Mouse (Mus musculus): Measurements from ENCODE around the gene Gm36028.

The Gm36028 gene

DNA sequence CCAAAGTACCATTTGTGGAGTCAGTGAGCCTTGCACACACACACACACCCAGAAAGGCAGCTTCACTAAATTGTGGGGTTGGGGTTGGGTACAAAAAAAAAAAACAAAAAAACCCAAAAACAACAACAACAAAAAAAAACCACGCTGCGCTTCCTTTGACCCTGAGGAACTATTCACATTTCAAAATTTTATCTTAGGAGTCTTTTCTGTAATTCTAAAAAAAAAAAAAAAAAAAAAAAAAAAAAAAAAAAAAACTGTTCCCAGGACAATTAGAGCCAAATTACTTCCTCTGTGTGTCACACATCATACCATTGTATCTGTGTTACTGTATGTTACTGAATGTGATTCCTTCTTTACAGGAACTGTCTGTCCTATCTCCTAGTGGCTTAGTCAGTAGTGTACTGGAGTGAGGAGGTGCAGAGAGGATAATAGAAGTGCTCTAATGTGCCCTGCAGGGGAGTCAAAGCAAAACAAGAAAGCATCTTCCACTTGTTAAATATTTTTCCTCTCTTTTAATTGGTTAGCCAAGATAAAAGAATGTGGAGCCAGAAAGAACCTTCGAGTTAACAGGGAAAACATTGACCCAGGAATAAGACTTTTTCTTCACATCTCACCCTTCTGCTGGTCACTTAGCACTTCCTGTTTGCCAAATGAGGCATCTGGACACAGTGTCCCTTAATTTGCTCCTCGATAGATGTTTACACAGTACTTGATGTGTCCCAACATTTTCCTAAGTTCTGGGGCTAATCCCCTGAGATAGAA is 8.7 kb upstream of the Gm36028 start:
- no peak; the same call in 1 of the 2 replicates for TF ChIP-seq GATA4 (IDR thresholded peaks at IDR 0.05; ENCODE audit: insufficient replicate concordance, low read length)

DNA sequence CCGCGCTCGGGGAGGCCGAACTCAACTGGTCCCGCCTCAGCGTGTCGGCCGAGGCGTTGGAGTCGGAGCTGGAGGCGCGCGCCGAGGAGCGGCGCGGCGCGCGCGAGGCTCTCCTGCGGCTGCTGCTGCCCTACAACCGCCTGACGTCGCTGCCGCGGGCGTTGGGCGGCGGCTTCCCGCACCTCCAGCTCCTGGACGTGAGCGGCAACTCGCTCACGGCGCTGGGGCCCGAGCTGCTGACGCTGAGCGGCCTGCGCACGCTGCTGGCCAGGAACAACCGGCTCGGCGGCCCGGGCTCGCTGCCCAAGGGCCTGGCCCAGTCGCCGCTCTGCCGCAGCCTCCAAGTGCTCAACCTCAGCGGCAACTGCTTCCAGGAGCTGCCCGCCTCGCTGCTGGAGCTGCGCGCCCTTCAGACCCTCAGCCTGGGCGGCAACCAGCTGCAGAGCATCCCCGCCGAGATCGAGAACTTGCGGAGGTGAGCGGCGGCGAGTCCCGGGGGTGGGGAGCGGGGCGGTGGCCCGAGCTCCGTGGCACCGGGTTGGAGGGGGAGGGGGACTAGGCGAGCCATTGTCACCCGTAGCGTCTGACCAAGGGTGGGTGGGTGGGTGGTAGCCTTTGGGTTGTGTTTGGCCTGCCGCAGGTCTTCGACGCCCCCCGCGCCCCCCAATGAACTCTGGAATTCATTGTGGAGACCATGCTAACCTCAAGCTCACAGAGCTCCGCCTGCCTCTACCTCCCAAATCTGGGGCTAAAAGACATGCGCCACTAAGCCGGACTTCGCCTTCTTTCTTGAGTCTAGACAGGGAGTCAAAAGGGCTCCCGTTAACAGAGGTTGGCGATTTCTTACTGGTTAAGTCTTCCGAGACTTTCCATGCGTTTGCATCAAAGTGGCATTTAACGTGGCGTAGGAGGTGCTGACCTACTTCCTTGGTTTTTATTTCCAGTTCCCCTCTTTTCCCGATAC is 7.8 kb upstream of the Gm36028 start:
- TF ChIP-seq GATA4 (IDR thresholded peaks at IDR 0.05; ENCODE audit: insufficient replicate concordance, low read length): no peak

DNA sequence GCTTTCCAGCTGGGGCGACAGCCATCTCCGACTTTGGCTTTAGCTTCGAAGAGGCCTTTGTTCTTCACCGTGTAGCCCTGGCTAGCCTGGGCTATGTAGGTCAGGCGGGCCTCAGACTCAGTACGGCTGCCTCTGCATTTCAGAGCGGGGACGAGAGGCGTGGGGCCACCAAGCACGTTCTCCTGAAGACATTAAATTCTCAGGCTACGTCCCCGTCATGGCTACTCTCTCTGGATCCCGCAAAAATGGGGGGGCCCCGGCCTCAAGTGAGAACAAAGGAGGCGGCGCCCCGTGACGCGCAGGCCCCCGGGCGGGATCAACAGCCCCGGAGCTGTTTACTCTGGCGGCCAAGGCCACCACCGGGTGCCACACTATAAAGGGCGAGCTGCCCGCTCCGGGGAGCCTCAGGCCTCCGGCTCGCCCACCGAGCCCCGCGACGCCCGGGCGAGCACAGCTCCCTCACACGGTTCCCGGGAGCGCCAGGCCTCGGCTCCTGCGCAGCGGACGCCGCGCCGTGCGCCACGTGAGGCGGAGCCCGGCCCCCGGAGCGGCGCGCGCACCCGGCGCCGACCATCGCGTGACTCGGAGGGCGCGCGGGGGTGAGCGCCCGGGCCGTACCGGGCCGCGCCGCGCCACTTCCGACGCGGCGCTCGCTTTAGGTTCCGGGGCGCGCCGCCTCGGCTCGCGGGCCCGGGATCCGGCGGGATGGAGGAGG is 7.0 kb upstream of the Gm36028 start, which contains the start of gene Lrrc58:
Gene Lrrc58, plus strand, starts transcription at position 599 of the 715 bp plus-strand sequence.
- TF ChIP-seq GATA4 (IDR thresholded peaks at IDR 0.05; ENCODE audit: insufficient replicate concordance, low read length): no peak

DNA sequence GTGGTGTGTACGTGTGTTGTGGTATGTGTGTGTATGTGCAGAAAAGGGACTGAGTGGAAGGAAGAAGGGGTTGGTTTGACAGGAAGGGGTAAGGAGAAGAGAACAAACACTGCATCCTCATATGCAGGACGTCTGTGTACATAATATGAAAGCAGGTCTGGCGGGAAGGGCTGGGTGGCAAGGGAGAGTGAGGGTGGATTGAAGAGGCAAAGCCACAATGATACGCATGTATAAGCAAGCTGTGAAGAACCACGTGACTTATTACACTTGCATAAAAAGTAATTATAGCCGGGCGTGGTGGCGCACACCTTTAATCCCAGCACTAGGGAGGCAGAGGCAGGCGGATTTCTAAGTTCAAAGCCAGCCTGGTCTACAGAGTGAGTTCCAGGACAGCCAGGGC is 4.9 kb upstream of the Gm36028 start:
- no peak for TF ChIP-seq GATA4 (IDR thresholded peaks at IDR 0.05; ENCODE audit: insufficient replicate concordance, low read length)

DNA sequence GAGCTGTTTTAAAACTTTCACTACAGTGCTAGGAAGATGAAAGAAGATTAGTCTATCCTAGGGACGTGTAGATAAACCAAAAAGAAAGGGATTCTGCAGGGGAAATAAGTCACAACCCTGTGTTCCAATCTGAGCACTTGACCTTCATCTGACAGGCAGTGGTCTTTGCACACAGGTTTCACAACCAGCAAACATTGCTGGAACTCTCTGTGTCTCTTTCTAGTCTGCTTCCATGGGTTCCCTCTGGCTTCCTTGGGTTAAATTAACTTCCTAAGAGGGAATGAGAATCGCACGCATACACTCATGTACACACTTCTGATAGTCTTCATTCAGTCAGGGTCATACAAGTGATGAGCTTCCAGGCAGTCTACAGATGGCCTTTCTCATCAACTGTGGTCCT is 2.9 kb upstream of the Gm36028 start:
- no peak for TF ChIP-seq GATA4 (IDR thresholded peaks at IDR 0.05; ENCODE audit: insufficient replicate concordance, low read length)

DNA sequence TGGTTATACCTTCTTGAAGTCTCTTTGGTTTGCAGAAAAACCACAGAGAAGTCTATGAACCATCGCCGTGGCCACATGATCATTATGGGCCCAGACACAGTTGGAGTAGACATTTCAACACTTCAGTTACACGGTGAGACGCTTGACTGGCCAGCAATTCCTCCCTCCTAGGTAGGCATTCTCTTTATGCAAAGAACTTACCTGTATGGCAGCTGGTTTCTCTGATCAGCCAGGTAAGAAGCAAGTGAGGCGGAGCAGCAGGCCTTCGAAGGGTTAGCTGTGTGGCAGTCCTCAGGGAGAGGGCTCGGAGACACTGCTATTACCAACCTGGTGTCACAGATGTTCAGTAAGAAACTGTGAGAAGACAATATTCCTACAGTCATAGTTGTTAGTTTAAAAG is 733 bp downstream of the Gm36028 start:
- no peak for TF ChIP-seq GATA4 (IDR thresholded peaks at IDR 0.05; ENCODE audit: insufficient replicate concordance, low read length)

DNA sequence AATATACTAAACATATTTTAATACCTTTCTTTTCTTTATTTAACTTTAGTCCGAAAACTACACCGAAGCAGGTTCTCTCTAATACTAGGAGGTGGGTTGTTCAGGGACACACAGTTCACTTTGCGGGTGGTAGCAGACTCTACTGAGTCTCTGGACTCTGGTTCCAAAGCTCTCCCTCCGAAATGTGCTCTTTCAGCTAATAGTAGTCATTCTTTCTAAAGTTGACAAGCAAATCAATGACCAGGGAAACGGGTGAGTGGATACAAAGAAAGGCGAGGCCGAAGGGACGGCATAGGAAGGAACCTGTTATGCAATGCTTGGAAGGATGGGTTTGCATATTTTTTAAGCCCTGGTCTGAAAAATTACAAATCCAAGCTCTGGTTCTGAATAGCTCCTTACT is 3.5 kb downstream of the Gm36028 start:
- no peak for TF ChIP-seq GATA4 (IDR thresholded peaks at IDR 0.05; ENCODE audit: insufficient replicate concordance, low read length)

DNA sequence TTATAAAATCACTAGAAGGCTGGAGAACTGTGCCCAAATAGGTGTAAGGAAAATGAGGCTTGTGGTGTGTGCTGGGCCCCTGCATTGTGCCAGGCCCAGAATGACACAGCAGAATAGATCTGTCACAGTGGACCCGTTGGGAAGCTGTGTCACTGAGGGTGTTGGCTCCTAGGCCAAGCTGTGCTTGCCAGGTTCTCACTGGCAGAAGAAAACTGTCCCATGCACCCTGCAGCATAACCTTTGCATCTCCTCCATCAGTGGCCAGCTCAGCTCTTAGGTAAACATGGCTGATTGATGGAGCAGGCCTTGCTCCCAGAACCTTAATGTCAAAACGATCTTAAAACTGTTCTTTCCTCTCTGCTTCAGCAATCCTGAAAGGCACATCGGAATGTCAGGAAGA is 4.6 kb downstream of the Gm36028 start:
- TF ChIP-seq GATA4 (IDR thresholded peaks at IDR 0.05; ENCODE audit: insufficient replicate concordance, low read length): no peak

DNA sequence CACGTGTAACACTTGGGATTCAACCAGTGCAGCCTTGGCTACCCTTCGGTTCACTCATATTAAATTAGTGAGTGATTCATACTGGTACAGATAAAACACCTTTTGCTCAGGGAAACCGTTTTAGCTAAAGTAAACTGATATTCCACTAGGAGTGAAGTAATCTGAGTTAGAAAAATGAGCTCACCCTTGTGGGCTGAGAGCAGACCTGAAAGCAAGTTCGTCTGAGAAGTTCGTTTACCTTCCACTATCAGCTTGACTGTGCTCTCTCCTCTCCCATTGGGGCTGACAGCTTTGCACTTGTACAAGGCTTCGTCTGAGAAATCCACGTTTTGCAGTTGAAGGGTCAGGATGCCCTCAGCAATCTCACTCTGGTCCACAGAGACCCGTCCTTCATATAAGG is 5.4 kb downstream of the Gm36028 start:
- no peak for TF ChIP-seq GATA4 (IDR thresholded peaks at IDR 0.05; ENCODE audit: insufficient replicate concordance, low read length)

DNA sequence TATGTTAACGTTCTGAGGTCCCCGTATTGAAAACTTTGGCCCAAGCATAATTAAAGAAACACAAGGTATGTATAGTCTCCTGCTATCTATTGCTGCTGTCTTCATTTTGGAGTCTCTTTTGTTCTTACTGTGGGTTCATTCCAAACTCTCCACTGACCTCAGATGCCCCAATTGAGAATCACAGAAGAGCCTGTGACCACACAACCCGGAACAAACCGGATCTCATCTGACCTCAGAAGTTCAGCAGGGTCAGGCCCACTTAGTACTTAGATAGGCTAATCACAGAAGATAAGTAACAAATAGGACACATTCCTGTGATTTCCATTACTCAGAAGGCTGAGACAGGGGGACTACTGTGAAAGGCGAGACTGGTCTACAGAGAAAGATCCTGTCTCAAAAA is 6.4 kb downstream of the Gm36028 start:
- peak; percentile 94 for TF ChIP-seq GATA4 (IDR thresholded peaks at IDR 0.05; ENCODE audit: insufficient replicate concordance, low read length)

DNA sequence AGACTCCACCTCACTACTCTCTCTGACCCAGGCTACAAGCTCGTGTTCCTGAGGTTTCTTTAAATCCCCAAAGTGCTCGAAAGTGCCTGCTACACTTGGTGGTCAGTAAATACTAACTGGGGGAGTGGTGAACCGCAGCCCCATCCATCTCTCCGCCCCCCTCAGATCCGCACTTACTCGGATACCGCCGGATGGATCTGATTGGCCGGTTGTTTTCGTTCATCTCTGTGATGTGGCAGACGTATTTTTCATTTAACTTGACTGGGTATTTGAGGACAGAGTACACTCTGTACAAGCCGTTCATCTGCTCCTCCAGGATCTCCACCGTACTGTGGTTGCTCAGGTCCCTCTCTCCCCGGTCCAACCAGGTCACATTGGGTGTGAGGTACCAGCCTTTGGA is 6.9 kb downstream of the Gm36028 start:
- no peak for TF ChIP-seq GATA4 (IDR thresholded peaks at IDR 0.05; ENCODE audit: insufficient replicate concordance, low read length)

DNA sequence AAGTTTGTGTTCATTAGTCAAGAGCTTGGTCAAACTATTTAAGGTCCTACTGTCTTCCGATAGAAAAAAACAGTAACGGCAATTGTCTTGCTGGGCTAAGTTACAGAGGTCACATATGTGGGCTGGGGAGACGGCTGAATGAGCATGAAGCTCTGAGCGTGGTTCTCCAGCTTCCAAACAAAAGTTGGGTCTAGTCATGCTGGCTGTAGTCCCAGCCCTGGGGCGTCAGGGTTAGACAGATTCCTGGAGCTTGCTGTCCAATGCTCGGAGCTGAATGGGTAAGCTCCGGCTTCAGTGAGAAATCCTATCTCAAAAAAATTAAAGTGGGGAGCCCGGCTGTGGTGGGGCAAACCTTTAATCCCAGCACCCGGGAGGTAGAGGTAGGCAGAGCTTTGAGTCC is 7.7 kb downstream of the Gm36028 start:
- TF ChIP-seq GATA4 (IDR thresholded peaks at IDR 0.05; ENCODE audit: insufficient replicate concordance, low read length): no peak

DNA sequence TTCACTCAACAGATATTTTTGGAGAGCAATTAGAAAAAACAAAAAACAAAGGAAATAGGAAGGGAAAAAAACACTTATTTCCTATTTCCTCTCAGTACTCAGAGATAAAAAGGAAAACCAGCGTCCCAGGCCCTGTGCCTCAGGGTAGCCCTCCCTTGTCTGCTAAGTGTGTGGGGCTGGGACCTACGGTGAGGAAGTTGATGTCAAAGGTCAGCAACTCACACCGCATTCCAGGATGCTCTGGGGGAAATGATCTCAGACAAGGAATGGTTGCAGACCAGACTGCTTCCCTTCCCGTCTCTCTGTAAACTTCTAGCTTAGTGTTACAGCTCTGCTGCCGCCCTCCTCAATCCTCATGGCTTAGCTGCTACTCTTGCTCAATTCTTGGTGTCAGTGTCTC is 9.6 kb downstream of the Gm36028 start:
- TF ChIP-seq GATA4 (IDR thresholded peaks at IDR 0.05; ENCODE audit: insufficient replicate concordance, low read length): peak; percentile 97; the same call in 1 of the 2 replicates

DNA sequence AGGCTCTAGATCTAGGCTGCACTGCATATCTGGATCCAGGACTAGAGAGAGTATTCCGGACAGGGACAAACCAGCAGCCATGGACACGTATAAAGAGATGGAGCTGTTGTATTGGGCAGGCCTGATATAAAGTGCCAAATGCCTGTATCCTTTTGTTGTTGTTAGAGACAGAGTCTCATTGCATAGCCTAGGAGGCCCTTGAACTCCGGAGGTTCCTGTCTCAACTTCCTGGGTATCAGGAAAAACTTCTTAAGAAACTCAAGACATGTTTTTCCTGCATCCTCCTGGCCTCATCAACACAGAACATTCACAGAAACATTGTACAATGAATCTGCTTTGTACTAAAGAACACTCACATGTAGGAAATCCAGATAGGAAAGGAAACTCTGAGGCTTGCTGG is 13.9 kb downstream of the Gm36028 start:
- no peak for TF ChIP-seq GATA4 (IDR thresholded peaks at IDR 0.05; ENCODE audit: insufficient replicate concordance, low read length)

DNA sequence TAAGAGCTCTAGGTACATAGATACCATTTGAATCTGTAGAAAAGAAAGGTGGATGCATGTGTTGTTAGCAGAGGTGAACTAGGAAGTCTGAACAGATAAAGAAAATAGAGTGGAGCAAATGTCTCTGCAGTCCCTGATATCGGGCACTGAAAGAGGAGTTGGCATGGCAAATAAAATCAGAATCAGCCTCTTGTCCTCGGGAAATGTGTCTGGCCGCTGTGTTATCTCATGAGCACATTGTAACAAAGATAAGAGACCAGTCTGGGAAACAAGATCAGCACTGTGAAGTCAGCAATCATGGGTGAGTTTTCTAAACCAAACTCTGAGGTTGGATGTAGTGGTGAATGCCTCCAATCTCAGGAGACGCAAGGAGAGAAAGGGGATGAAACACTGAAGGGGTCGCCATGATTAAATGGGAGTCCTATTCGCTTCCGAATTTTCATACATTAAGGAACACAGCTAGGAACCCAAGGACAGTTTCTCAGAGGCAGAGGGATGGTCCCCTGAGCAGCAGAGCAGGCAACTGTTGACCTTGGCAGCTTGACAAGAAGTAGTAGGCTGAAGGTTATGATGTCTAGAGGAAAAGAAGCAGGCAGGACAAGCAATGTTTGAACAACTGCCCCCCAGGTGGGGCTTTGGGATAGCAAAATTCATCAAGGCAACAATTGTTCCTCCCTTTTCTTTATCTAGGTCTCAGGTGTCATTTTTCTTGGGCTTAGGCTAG is 15.6 kb downstream of the Gm36028 start:
- peak; percentile 95; the same call in 1 of the 2 replicates for TF ChIP-seq GATA4 (IDR thresholded peaks at IDR 0.05; ENCODE audit: insufficient replicate concordance, low read length)
